Mouse (Mus musculus): Measurements from ENCODE around the gene Hba-a1. TPM values are rescaled to one million over a fixed set of nuclear protein-coding genes. Genes with fewer than 3 reads are reported as not detected.

Hba-a1 gene
- polyA plus RNA-seq, 1 experiment from 2014 or later, result 4,954 TPM

DNA sequence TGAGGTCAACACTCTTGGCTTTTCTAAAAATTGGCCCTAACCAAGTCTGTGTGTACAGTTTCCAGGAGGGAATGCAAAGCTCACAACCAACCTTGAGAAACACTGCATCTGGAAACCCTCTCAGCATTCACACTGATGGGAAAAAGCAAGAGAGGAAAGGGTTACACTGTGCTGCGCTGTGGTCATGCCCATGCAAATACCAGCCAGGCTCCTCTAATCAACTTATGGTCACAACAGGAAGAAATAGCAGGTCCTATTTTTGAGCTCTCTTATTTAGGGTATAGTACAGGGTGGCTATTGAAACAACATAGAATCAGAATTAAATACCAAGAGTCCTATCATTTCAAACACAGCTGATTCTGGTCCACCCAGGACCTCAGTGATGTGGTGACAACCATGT is 38.7 kb upstream of the Hba-a1 start:
- Histone ChIP-seq H3K27ac (peak overlapping the region; percentile 76), H3K36me3 (peaks cover 60% of the 10 kb centered on the region), H3K9me3 (no peaks in the 10 kb centered on the region), H3K27me3 (ENCODE audit: insufficient read depth, poor library complexity, severe bottlenecking) (no peaks in the 10 kb centered on the region), H3K4me1 (peaks cover 16% of the 10 kb centered on the region; the same call in 1 of the 2 replicates), H3K4me3 (no peak overlapping the region)
- 88% methylated on average over 1 of the region's 1 CpGs for WGBS
- DNase-seq (ENCODE audit: low spot score), result no peak

DNA sequence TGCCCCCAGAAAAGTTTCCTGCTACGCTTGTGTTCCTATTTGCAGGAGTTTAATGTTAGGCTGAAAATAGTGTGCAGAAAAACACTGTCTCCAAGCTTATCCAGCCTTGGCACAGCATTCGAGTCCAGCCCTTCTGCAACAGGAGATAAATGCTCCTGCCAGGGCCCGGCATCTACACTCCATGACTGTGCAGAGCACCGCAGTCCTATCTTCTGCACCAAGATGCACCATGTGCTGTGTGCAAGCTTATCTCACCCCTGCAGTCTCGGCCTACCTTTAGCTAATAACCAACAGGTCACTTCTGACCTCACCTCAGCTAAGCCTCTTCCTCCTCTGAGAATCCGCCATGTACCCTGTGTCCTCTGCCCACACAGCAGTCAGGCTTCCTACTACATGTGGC is 37.7 kb upstream of the Hba-a1 start:
- H3K4me1 ChIP-seq, result peaks cover 16% of the 10 kb centered on the region; the same call in 1 of the 2 replicates
- no peaks in the 10 kb centered on the region for H3K9me3 ChIP-seq
- H3K36me3 ChIP-seq, result peaks cover 60% of the 10 kb centered on the region
- no peaks in the 10 kb centered on the region for H3K27me3 ChIP-seq (ENCODE audit: insufficient read depth, poor library complexity, severe bottlenecking)
- 81% methylated on average over 6 of the region's 6 CpGs for WGBS
- peak overlapping the region; percentile 76; the same call in 1 of the 2 replicates for H3K27ac ChIP-seq
- DNase-seq (ENCODE audit: low spot score), result peak; percentile 95
- H3K4me3 ChIP-seq, result no peak overlapping the region

DNA sequence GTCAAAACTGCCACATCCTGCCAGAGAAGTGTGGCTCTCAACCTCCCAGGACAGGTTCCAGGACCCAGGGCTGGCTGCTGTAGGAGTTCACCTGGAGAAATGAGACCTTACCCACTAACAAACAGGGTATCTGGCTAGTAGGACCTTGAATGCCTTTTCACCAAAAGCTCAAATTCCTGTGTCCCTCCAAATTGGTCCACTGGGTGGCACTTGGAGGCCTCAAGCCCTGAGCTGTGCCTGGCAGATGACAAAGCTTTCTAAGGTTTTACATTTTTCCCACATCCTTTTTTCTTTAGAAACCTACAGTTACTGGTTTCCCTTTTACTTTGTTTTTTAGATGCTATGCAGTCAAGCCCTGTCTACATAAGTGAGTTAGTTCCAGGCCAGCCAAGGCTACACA is 36.2 kb upstream of the Hba-a1 start:
- Histone ChIP-seq H3K9me3 (no peaks in the 10 kb centered on the region), H3K27me3 (ENCODE audit: insufficient read depth, poor library complexity, severe bottlenecking) (no peaks in the 10 kb centered on the region), H3K27ac (peak overlapping the region; percentile 38), H3K36me3 (peaks cover 58% of the 10 kb centered on the region), H3K4me1 (peaks cover 16% of the 10 kb centered on the region; the same call in 1 of the 2 replicates), H3K4me3 (no peak overlapping the region)
- DNase-seq (ENCODE audit: low spot score), result no peak

DNA sequence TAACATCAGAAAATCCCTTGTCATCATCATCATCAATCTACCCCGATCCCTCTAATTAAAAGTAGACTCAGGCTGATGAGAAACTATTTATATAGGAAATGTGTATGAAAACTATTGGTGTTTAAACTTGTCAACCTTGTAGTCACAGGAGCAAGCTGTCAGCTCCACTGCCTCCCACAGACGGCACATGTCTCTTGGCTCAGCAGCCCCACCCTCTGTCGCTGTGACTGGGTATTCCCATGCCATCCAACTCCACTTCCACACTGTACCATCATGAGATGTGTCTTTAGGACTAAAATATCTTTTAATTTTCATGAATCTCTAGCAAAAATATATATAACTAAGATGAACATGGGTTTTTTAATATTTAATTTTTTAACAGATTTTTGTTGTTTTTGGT is 35.0 kb upstream of the Hba-a1 start:
- peaks cover 63% of the 10 kb centered on the region for H3K36me3 ChIP-seq
- no peaks in the 10 kb centered on the region for H3K27me3 ChIP-seq (ENCODE audit: insufficient read depth, poor library complexity, severe bottlenecking)
- no peak for DNase-seq (ENCODE audit: low spot score)
- no peak overlapping the region for H3K4me3 ChIP-seq
- 83% methylated on average over 3 of the region's 3 CpGs for WGBS
- H3K9me3 ChIP-seq, result no peaks in the 10 kb centered on the region
- H3K4me1 ChIP-seq, result peaks cover 11% of the 10 kb centered on the region; the same call in 1 of the 2 replicates
- H3K27ac ChIP-seq, result peak overlapping the region; percentile 56; the same call in 1 of the 2 replicates

DNA sequence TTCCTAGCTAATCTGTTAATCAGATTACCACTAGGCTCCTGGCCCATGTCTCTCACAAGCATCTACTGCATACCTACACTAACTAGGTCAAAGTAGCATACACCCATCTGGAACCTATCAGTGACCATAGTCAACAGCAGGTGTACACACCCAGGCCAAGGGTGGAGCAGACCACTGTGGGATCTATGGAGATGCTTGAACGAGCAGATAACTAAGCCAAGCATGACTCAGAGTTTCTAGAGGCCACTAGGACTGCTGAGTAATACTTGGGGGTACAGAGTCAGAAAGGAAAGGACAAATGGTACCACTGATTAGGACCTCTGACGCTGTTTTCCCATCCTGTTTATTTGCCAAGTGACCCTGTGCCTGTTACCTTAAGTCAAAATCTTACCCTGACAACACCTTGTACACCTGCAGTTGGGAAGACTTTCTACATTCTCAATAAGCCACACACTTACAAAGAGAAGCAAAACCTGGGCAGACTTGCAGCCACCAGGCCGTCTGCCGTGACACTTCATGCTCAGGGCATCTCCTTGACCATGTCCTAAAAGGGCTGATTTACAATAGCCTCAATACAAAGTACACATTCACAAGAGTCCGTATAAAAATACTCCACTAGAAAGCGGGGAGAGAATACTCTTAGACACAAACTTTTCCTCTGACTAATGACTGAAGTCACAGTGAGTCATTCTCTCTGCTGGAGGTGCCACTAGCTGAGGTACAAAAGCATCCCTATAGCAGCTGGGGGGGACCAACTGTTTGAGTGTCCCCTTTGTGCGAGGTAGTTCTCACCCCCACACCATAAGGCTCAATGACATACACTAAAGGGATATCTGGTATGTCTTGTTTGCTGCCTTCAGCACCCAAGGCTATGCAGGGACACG is 32.2 kb upstream of the Hba-a1 start:
- peak; percentile 93 for DNase-seq (ENCODE audit: low spot score)
- H3K27ac ChIP-seq, result peak overlapping the region; percentile 69
- peaks cover 77% of the 10 kb centered on the region for H3K36me3 ChIP-seq
- 77% methylated on average over 8 of the region's 8 CpGs for WGBS
- H3K9me3 ChIP-seq, result no peaks in the 10 kb centered on the region
- H3K4me3 ChIP-seq, result no peak overlapping the region
- no peaks in the 10 kb centered on the region for H3K4me1 ChIP-seq
- H3K27me3 ChIP-seq (ENCODE audit: insufficient read depth, poor library complexity, severe bottlenecking), result no peaks in the 10 kb centered on the region

DNA sequence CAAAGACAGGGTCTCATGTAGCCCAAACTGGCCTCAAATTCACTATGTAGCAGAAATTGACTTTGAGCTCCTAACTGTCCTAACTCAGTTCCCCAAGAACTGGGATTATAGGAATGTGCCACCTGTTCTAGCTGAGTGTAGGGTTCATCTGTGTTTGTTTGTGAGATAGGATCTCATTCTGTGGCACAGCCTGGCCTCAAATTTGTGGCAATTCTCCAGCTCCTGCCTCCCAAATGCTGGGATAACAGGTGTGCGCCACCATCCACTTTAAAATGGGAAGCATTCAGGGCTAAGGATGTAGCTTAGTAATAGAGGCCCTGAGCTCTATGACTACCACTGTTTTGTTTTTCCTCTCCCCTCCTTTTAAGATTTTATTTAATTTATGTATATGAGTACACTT is 30.2 kb upstream of the Hba-a1 start:
- WGBS, result 95% methylated on average over 1 of the region's 1 CpGs
- Histone ChIP-seq H3K36me3 (peaks cover 63% of the 10 kb centered on the region), H3K27me3 (ENCODE audit: insufficient read depth, poor library complexity, severe bottlenecking) (no peaks in the 10 kb centered on the region), H3K9me3 (no peaks in the 10 kb centered on the region), H3K4me1 (0 out of 2 replicates have a peak, but pooled peaks cover 2% of the 10 kb centered on the region), H3K4me3 (no peak overlapping the region), H3K27ac (no peak overlapping the region; the same call in 1 of the 2 replicates)
- no peak for DNase-seq (ENCODE audit: low spot score)

DNA sequence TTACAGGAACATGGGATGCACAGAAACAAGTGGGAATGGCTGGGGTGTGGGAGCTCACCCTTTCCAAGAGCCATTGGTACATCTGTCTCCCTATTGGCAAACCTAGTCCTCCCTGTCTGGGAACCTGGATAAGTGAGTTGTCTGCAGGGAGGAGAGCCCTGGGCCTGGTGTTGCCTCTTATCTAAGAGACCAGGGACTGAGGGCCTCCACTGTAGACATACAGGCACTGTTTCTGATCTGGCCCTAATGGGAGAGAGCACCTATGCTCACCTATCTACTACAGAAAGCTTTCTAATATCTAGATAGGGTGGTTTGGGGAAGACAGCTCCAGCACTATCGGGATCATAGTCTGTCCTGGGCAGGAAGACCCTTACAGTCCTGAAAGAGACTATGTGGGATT is 27.2 kb upstream of the Hba-a1 start:
- DNase-seq (ENCODE audit: low spot score), result peak; percentile 92
- Histone ChIP-seq H3K4me3 (no peak overlapping the region), H3K36me3 (peaks cover 56% of the 10 kb centered on the region; the same call in 1 of the 2 replicates), H3K4me1 (0 out of 2 replicates have a peak, but pooled peaks cover 2% of the 10 kb centered on the region), H3K9me3 (no peaks in the 10 kb centered on the region), H3K27ac (peak overlapping the region; percentile 77), H3K27me3 (ENCODE audit: insufficient read depth, poor library complexity, severe bottlenecking) (no peaks in the 10 kb centered on the region)
- WGBS, result 75% methylated on average over 1 of the region's 1 CpGs

DNA sequence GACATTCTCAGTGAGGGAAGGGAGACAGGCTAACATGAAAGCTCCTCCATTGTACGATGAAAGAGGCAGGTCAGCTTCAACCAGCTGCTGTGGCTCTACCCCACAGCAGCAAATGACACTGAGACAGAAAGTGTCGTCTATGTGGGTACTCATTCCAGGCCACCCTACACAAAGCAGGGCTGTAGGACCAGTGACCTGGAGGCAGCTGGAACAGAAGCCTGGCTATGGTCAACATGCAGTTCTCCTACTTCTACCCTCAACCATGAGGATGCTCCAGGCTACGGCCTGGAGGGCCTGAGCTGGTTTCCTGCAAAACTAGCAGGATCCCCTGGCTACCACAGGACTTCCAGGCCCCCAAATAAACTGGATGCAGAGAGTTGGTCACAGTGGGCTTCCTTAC is 26.7 kb upstream of the Hba-a1 start:
- DNase-seq (ENCODE audit: low spot score), result no peak
- peak overlapping the region; percentile 77 for H3K27ac ChIP-seq
- 80% methylated on average over 3 of the region's 3 CpGs for WGBS
- H3K27me3 ChIP-seq (ENCODE audit: insufficient read depth, poor library complexity, severe bottlenecking), result no peaks in the 10 kb centered on the region
- H3K4me1 ChIP-seq, result 0 out of 2 replicates have a peak, but pooled peaks cover 2% of the 10 kb centered on the region
- no peak overlapping the region for H3K4me3 ChIP-seq
- H3K9me3 ChIP-seq, result no peaks in the 10 kb centered on the region
- H3K36me3 ChIP-seq, result peaks cover 54% of the 10 kb centered on the region; the same call in 1 of the 2 replicates

DNA sequence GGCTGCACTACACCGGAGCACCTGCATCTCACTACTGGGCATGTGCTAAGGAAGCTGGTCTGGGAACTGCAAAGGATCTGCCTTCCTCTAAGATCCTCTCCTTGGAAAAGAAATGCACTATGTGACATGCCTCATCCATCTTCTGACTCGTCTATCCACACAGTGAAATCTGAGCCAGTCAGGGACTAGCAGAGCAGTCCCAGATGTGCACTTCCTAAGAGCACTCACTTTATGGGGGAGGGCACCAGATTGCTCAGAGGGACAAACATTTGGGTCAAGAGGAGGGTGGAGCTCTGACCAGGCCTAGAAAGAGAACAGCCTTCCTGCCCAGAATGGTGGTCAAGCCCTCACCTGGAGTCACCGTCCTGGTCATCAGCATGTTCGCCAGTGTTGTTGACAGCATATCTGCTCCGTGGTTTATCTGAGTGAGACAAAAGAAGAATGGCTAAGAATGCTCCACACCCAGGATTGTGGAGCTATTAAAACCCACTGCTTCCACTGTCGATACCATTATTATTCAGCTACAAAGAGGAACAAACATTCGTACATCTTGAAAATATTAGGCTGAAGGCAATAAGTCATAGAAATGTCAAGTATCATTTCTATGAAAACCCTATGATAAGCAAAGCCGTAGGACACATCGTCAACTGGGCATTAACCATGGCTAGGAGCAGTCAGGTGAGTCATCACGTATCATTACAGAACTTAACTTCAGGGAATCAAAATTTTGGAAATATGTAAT is 20.5 kb upstream of the Hba-a1 start:
- peaks cover 15% of the 10 kb centered on the region for H3K4me1 ChIP-seq
- DNase-seq (ENCODE audit: low spot score), result no peak
- H3K27ac ChIP-seq, result peak overlapping the region; percentile 52; the same call in 1 of the 2 replicates
- H3K27me3 ChIP-seq (ENCODE audit: insufficient read depth, poor library complexity, severe bottlenecking), result no peaks in the 10 kb centered on the region
- WGBS, result 69% methylated on average over 10 of the region's 10 CpGs
- H3K4me3 ChIP-seq, result no peak overlapping the region
- peaks cover 20% of the 10 kb centered on the region for H3K36me3 ChIP-seq
- no peaks in the 10 kb centered on the region for H3K9me3 ChIP-seq

DNA sequence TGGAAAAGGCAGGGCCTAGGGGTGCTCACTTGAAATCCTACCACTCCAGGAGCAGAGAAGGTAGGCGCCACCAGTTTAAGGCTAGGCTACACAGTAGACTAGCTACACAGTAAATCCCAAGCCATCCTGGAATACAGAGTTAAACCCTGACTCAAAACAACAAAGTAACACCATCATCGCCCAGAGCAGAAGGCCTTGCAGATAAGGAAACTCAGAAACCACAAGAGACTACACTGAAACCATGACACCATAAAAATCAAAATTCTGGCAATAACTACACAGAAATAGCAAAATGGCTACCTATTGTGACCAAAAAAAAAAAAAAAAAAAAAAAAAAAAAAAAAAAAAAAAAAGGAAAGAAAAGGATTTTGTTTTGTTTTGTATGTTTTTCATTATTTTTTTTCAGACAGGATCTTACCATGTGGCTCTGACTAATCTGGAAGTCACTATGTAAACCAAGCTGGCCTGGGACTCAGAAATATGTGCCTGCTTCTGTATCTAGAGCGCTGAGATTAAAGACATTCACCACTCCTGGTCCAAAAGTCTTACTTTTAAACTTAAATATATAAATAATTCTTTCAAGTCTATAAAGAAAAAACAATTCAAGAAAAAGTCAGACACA is 18.1 kb upstream of the Hba-a1 start:
- WGBS, result 80% methylated on average over 3 of the region's 3 CpGs
- H3K36me3 ChIP-seq, result peaks cover 18% of the 10 kb centered on the region
- DNase-seq (ENCODE audit: low spot score), result no peak
- H3K4me1 ChIP-seq, result peaks cover 20% of the 10 kb centered on the region
- H3K27me3 ChIP-seq (ENCODE audit: insufficient read depth, poor library complexity, severe bottlenecking), result no peaks in the 10 kb centered on the region; the same call in 1 of the 2 replicates
- H3K27ac ChIP-seq, result peak overlapping the region; percentile 75
- no peaks in the 10 kb centered on the region for H3K9me3 ChIP-seq
- no peak overlapping the region for H3K4me3 ChIP-seq

DNA sequence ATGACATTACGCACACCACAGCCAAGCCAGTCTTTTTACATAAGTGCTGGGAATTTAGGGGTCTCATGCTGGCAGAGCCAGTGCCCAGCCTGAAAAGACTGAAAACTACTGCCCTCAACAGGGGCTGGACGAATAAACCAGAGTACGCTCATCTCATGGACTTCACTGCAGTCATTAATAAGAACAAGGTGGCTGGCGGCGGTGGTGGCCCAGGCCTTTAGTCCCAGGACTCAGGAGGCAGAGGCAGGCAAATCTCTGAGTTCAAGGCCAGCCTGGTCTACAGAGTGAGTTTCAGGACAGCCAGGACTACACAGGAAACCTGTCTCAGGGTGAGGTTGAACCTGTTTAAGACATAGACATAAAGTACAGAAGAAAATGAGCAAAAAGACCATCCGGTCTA is 17.1 kb upstream of the Hba-a1 start:
- peak; percentile 66 for DNase-seq (ENCODE audit: low spot score)
- H3K4me3 ChIP-seq, result no peak overlapping the region
- H3K36me3 ChIP-seq, result peaks cover 9% of the 10 kb centered on the region
- H3K27ac ChIP-seq, result peak overlapping the region; percentile 56
- no peaks in the 10 kb centered on the region; the same call in none of the 2 replicates for H3K27me3 ChIP-seq (ENCODE audit: insufficient read depth, poor library complexity, severe bottlenecking)
- WGBS, result 89% methylated on average over 6 of the region's 6 CpGs
- H3K9me3 ChIP-seq, result no peaks in the 10 kb centered on the region
- peaks cover 20% of the 10 kb centered on the region for H3K4me1 ChIP-seq

DNA sequence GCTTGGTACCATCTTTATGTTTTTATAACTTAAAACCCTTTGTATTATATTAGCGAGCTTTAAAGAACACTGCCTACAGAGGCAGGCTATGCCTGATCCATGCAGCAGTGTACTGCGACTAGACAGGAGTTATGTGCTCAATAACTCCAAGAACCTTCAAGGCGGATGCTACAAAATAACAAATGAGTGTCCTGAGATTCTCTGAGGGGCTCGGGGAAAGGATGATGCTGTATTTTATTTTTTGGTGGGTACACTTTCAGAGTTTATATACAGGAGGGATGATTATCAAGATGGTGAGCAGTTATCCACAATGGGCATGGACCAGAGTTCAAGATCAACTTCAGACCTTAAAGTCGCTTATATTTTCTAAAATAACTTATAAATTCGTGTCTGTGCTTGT is 16.5 kb upstream of the Hba-a1 start:
- Histone ChIP-seq H3K4me3 (peak overlapping the region; percentile 93), H3K27me3 (ENCODE audit: insufficient read depth, poor library complexity, severe bottlenecking) (no peaks in the 10 kb centered on the region; the same call in none of the 2 replicates), H3K9me3 (no peaks in the 10 kb centered on the region), H3K4me1 (peaks cover 20% of the 10 kb centered on the region), H3K36me3 (peaks cover 8% of the 10 kb centered on the region), H3K27ac (peak overlapping the region; percentile 99)
- DNase-seq (ENCODE audit: low spot score), result no peak
- 38% methylated on average over 6 of the region's 6 CpGs for WGBS

Measured in heart, embryonic 10.5 days (tissue).